Mouse (Mus musculus) midbrain, embryonic 15.5 days (tissue): ENCODE data around the gene Foxo4. TPM values are rescaled to one million over a fixed set of nuclear protein-coding genes. Genes with fewer than 3 reads are reported as not detected.
A peak's percentile ranks its signal among the peaks of the same experiment; 100 is the strongest.

ENCODE experiments used
- ATAC-seq: fragments of 200-750 bp; cut with Nextera tagmentation; replicated peaks from 2 replicates; pipeline ENCODE4 v1.8.0; 2017; ENCODE audit warnings: moderate TSS enrichment
- H3K27ac ChIP-seq: fragments of 300-500 bp; sonication (generic); 2 replicates; pipeline ENCODE4 v1.5.1; 2015; ENCODE audit warnings: mild to moderate bottlenecking, inconsistent platforms
- H3K27me3 ChIP-seq: fragments of 300-500 bp; sonication (generic); replicated peaks from 2 replicates; pipeline ENCODE4 v1.6.1; 2015; ENCODE audit warnings: inconsistent platforms
- H3K36me3 ChIP-seq: fragments of 300-500 bp; sonication (generic); replicated peaks from 2 replicates; pipeline ENCODE4 v1.6.1; 2015; ENCODE audit warnings: inconsistent platforms
- H3K4me1 ChIP-seq: fragments of 300-500 bp; sonication (generic); 2 replicates; pipeline ENCODE4 v1.6.1; 2015; ENCODE audit warnings: inconsistent platforms
- H3K4me2 ChIP-seq: fragments of 300-500 bp; sonication (generic); 2 replicates; pipeline ENCODE4 v1.6.1; 2015; ENCODE audit warnings: inconsistent platforms, mild to moderate bottlenecking, moderate library complexity
- H3K4me3 ChIP-seq: fragments of 300-500 bp; sonication (generic); 2 replicates; pipeline ENCODE4 v1.5.1; 2015; ENCODE audit warnings: mild to moderate bottlenecking, inconsistent platforms
- H3K9ac ChIP-seq: fragments of 300-500 bp; sonication (generic); 2 replicates; pipeline ENCODE4 v1.6.1; 2015; ENCODE audit warnings: mild to moderate bottlenecking, inconsistent platforms
- H3K9me3 ChIP-seq: fragments of 300-500 bp; sonication (generic); 2 replicates; pipeline ENCODE4 v1.6.1; 2016; ENCODE audit warnings: inconsistent platforms
- WGBS: fragments of 180-500 bp; shearing (Covaris S2); methylation state at CpG from one replicate; pipeline ENCODE4 v1.1.7; 2015; ENCODE audit warnings: mixed read lengths; 5-methylcytosine and 5-hydroxymethylcytosine counted together
- polyA plus RNA-seq: library from polyadenylated mRNA; unstranded; fragments of >200 nt; fragmentation: Nextera tagmentation; extraction: Ambion mirVana; gene quantifications from 2 replicates; pipeline ENCODE4 v1.2.1, GENCODE M21; 2015

The Foxo4 gene
- polyA plus RNA-seq, 1 experiment from 2014 or later: 0.97 TPM

DNA sequence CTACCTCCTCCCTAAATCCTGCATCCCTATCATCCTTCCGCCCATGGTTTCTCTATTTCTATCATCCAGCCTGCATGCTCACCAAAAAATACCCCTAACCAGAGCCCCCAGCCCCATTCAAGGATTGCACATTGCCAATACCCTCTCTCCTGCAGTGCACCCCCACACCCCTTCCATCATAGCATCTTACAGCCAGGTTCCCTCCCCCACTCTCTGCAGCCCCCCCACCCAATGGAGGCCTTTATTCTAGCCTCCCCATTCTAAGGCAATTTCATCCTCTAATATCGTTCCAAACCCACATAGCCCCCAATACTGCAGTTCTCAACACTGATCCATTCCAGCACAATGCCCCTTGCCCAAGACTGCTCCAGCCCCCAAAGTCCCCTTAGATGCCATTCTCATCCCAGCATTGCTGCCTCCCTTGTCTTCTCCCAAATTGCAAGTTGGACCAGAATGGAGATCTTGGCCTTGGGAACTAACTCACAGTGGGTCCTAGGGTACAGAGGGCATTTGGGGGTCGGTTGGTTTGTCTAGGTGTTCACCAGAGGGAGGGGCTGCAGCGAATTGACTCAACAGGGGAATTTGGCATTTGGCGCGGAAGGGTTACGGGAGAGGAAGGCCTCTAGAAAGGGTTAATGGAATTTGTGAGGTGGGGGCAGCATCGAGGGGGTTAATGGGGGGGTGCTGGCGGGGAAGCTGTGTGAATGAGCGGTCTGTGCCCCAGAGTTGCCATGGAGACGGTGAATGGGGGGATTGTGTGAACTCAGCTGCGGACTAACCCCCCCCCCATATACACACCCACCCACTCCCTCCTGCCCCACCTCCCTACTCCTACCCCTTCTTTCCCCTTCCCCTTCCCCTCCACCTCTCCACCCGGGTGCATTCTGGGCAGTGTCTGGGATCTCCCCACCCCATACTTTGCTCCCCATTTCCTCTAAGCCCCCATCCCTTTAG, 45.4 kb downstream of the Foxo4 start:
- no peaks in the 10 kb centered on the region for H3K27me3 ChIP-seq
- 32% methylated on average over 10 of the region's 13 CpGs for WGBS
- ATAC-seq: peak; percentile 72
- H3K9me3 ChIP-seq: no peaks in the 10 kb centered on the region
- H3K4me1 ChIP-seq: peaks cover 37% of the 10 kb centered on the region
- peak overlapping the region; percentile 89 for H3K27ac ChIP-seq
- H3K9ac ChIP-seq: peak overlapping the region; percentile 64
- peak overlapping the region; percentile 57 for H3K4me2 ChIP-seq
- H3K4me3 ChIP-seq: peak overlapping the region; percentile 55
- H3K36me3 ChIP-seq: no peaks in the 10 kb centered on the region

DNA sequence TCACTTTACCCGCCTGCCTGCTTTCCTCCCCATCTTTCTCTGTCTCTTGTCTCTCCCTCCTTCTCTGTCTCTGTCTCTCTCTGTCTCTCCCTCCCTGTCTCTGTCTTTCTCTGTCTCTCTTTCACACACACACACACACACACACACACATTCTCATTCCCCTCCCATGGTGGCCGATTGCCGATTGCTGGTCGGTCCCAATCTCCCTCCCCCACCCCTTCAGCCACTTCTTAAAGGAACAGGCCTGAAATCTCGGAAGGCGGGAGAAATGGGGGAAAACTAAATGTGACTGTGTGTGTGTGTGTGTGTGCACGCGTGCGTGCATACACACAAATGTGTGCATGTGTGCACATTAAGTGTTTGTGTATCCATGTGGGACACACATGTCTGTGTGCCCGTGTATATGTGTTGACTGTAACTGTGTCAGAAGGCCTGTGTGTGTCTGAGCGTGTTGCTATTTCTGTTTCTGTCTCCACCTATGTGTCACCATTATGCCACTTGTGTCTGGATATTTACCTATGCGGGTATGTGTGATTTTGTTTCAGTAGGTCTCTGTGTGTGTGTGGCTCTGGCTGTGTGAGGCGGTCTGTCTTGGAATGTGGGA, 46.2 kb downstream of the Foxo4 start:
- Histone ChIP-seq H3K27me3 (no peaks in the 10 kb centered on the region), H3K27ac (peak overlapping the region; percentile 89), H3K9ac (peak overlapping the region; percentile 64), H3K4me1 (peaks cover 38% of the 10 kb centered on the region), H3K4me2 (peak overlapping the region; percentile 57), H3K4me3 (peak overlapping the region; percentile 55), H3K9me3 (no peaks in the 10 kb centered on the region), H3K36me3 (no peaks in the 10 kb centered on the region)
- WGBS: 19% methylated on average over 13 of the region's 13 CpGs
- peak; percentile 50 for ATAC-seq

DNA sequence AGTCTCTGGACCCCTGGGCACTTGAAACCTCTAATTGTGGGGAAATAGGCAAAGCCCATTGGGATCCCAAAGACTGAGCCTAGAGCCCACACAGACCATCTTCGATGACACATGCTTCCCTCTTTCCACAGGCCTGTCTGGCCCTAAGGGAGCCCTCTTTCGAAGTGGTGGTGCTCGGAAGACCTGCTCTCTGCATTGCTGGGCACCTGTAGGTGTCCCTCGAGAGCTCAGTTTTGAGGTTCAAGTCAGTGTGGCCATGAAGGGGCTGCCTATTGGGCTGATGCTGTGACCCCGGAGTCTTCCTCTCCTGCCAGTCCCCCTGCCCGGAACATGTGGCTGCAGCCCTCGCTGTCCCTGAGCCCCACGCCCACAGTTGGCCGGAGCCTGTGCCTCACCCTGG, 47.3 kb downstream of the Foxo4 start:
- ATAC-seq: no peak
- peaks cover 38% of the 10 kb centered on the region for H3K4me1 ChIP-seq
- peak overlapping the region; percentile 55 for H3K4me3 ChIP-seq
- H3K9me3 ChIP-seq: no peaks in the 10 kb centered on the region
- peak overlapping the region; percentile 35 for H3K9ac ChIP-seq
- H3K36me3 ChIP-seq: no peaks in the 10 kb centered on the region
- H3K27ac ChIP-seq: 0 out of 2 replicates have a peak overlapping the region, but pooled peaks have one; percentile 89
- no peaks in the 10 kb centered on the region for H3K27me3 ChIP-seq
- H3K4me2 ChIP-seq: peak overlapping the region; percentile 57
- 49% methylated on average over 9 of the region's 9 CpGs for WGBS

DNA sequence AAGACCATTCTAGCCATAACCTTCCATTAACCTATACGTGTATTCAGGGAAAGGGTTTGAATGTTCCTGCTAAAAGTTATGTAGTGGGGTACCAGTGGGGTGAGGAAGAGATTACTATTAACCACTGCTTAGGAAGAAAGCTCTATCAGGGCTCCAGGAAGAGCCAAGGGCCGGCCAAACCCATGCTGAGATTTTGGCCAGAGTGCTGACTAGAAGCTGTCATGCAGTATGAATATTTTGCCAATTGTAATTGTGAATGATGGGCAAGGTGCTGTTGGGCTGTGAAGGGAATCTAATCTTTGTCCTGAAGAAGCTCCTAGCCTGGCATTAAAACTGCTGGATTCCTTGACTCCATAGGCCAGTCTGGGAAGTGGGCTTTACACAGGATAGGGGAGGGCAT, 50.3 kb downstream of the Foxo4 start:
- 28% methylated on average over 2 of the region's 2 CpGs for WGBS

DNA sequence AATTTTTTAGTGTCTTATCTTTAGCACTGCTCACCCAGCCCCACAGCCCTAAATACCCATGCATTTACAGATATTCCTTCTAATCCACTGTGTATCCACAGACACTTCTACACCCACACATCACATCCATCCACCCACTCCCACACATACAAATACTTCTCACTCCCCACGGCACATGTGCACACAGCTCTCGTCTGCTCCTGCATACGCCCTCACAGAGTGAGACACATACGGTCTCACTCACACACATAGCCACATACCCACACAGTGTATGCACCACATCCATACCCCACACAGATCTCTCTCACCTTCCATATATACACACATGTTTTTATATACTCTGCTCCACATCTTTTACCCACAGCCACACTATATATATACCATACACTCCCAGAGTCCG, 55.0 kb downstream of the Foxo4 start:
- no peaks in the 10 kb centered on the region; the same call in 1 of the 2 replicates for H3K36me3 ChIP-seq
- no peak overlapping the region for H3K4me3 ChIP-seq
- peaks cover 15% of the 10 kb centered on the region for H3K4me1 ChIP-seq
- H3K27me3 ChIP-seq: no peaks in the 10 kb centered on the region
- no peak overlapping the region for H3K9ac ChIP-seq
- H3K27ac ChIP-seq: no peak overlapping the region
- H3K9me3 ChIP-seq: no peaks in the 10 kb centered on the region
- 92% methylated on average over 5 of the region's 5 CpGs for WGBS
- no peak overlapping the region for H3K4me2 ChIP-seq
- no peak for ATAC-seq

More for the DNA sequence above, 50.3 kb downstream of the Foxo4 start:
- H3K27me3 ChIP-seq: no peaks in the 10 kb centered on the region
- ATAC-seq: no peak
- H3K36me3 ChIP-seq: no peaks in the 10 kb centered on the region; the same call in 1 of the 2 replicates
- H3K4me3 ChIP-seq: no peak overlapping the region
- no peak overlapping the region for H3K4me2 ChIP-seq
- H3K9me3 ChIP-seq: no peaks in the 10 kb centered on the region
- no peak overlapping the region for H3K9ac ChIP-seq
- H3K27ac ChIP-seq: no peak overlapping the region
- H3K4me1 ChIP-seq: peaks cover 38% of the 10 kb centered on the region

Other genes starting within 250 kb of the Foxo4 start
- 0.09 TPM in 1 of 2 replicates, not detected in the other for gene Tex11, start 194.9 kb upstream of the Foxo4 start, polyA plus RNA-seq
- gene Slc7a3, start 168.5 kb upstream of the Foxo4 start, polyA plus RNA-seq: 6.2 and 6.5 TPM in 2 replicates
- gene Snx12, start 32.0 kb upstream of the Foxo4 start, polyA plus RNA-seq: 45.1 and 46.4 TPM in 2 replicates
- not detected in 2 replicates for gene Gm614, start 9.5 kb downstream of the Foxo4 start, polyA plus RNA-seq
- 6.7 and 7.2 TPM in 2 replicates for gene Il2rg, start 13.7 kb downstream of the Foxo4 start, polyA plus RNA-seq
- gene Gm20489, start 14.5 kb downstream of the Foxo4 start, polyA plus RNA-seq: not detected in 2 replicates
- gene Med12, start 19.5 kb downstream of the Foxo4 start, polyA plus RNA-seq: 26.6 and 29.1 TPM in 2 replicates
- 89.5 and 90.3 TPM in 2 replicates for gene Nlgn3, start 44.6 kb downstream of the Foxo4 start, polyA plus RNA-seq
- gene Gjb1, start 121.8 kb downstream of the Foxo4 start, polyA plus RNA-seq: 1.0 and 1.1 TPM in 2 replicates
- 94.3 and 102 TPM in 2 replicates for gene Zmym3, start 166.3 kb downstream of the Foxo4 start, polyA plus RNA-seq
- gene Nono, start 174.8 kb downstream of the Foxo4 start, polyA plus RNA-seq: 335 and 336 TPM in 2 replicates
- gene Itgb1bp2, start 194.6 kb downstream of the Foxo4 start, polyA plus RNA-seq: 1.5 and 1.6 TPM in 2 replicates